Mouse (Mus musculus) inflammation-experienced regulatory T-cells, adult 6 months (primary cell): ENCODE measurements around the gene A2m. TPM values are rescaled to one million over a fixed set of nuclear protein-coding genes. Genes with fewer than 3 reads are reported as not detected.

Experiments used
- ATAC-seq: one replicate; pipeline ENCODE4 v1.8.0; 2017
- polyA plus RNA-seq, 3 experiments: library from polyadenylated mRNA; unstranded; fragments of 100-300 nt; shearing (Covaris generic); gene quantifications; one replicate each; pipeline ENCODE4 v1.2.1; 2017

The A2m gene
- polyA plus RNA-seq = not detected

GRCm38 (mm10) chr6:121635076-121635475 is at the start of gene A2m:
Gene A2m, plus strand, starts transcription at chr6:121635376.
- ATAC-seq = no peak

DNA sequence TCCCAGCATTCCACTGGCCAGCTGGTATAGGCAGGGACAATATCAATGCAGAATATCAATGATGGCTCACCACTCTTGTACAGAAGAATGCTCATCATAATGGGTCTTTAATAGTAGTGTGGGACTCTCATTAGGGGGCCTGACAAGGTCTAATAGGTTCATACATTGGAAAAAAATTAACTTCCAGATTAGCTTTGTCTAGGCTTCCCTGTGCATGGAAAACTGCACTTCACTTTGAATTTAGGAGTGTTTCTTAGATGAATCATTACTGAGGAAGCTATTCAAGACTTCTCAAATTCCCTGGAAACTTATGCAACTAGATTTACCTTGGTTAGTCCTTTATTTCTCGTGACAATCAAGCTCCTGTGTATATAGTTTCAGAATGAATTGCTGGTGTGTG is 45.0 kb upstream of the A2m start:
- no peak for ATAC-seq

DNA sequence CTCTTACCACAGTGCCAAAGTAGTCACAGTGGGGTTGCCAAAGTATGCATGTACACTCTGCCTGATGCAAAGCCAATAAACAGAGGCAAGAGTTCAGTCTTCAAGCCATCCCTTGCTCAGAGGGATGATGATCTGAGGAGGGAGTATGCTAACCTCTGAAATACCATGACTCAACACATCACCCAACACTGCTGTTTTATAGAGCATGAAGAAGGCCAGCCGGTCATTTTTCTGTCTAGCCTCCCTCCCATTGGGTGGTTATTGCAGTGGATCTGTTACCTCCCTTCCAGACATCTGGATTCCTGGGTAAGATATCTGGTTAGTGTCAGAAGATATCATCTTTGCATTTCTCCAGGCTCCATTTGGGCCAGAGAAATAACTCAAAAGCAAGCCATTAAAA is 34.2 kb upstream of the A2m start:
- no peak for ATAC-seq

DNA sequence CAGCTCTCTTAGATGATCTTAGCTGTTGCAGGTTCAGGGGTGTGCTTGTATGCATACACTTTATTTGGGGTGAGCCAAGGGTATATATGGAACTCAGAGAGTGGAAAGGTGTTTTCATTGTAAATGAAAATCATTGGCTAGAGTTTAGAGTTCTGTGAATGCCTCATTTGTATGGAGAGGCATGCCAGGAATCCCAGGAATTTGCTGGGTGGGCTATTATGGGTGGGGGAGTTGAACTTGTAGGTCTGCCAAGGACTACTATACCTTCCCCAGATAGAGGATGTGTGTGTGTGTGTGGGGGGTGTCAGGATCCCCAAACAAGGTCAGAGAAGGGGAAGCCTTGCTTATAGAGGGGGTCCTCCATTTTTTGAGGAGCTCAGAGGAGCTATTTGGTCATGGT is 27.3 kb upstream of the A2m start:
- no peak for ATAC-seq

DNA sequence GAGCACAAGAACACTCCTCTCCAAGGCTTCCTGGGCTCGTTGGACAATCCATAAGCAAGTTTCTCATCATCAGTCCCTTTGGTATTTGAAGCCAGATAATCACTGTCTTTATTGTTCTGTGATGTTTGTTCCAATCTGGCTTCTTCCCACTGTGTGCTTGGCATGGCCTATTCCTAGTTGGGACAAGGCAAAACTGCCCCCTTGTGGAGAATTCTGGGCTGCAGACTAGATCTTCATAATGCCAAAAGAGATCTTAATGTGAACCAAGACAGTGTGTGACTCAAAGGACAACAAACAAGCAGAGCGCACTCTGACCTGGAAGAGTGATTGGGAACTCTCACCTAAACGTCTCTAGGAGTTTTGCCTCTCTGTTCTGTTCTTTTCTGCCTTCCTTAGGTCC is 23.4 kb upstream of the A2m start:
- no peak for ATAC-seq

DNA sequence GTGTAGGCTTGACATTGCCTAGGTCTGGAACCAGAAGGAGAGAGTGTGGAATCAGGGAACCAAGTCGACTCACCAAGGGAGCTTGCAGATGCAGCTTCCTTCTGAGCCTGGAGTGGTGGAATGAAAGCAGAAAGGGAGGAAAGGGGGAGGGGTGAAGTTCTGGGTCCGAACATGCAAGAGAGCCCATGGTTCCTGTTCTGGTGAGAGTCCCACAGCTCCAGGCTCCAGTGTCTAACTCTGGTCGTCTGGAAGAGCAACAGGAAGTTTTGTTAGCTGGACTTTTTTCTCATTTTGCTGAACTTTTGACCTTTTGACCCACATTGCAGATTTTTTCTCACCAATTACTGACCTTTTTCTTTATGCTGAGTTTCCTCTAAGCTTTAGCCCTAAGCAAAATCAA is 17.7 kb upstream of the A2m start:
- no peak for ATAC-seq

- no peak for ATAC-seq
Measured at GRCm38 (mm10) chr6:121622525-121622924, 12.7 kb upstream of the A2m start.

DNA sequence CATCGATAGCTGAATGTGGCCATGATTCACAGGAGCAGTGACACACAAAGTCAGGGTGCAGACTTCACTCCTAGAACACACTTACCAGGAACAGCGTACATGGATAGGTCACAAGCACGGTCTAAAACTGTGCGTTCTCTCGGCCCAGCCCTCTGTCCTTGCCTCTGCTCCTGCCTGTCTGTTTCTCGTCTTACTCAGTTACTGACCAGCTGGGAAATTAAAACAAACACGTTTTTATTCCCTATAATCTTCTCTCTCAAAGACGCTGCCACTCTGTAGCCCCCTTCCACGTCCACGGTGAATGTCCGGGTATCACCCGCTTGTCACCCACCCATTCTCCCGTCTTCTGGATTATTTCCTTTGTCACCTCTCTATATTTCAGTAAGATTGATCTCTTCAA is 656 bp upstream of the A2m start:
- no peak for ATAC-seq

DNA sequence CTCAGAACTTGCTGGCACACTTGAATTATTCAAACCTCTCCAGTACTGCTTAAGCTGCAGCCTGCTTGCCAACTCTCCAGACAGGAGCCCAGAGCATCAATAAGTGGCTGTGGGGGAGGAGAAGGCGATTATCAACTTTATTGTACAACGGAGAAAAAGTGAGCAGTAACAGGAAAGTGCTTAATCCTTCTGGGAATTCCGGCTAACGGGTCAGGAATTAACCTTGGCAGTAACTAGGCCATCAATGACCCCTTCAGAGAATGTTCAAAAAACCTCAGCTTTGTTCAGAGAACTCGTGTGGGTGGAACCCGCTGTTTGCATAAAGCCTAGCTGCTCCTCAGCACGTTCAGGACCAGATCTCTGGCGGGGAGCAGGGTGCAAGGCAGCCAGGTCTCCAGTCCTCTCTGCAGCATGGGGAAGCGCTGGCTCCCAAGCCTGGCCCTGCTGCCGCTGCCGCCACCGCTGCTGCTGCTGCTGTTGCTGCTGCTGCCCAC is 749 bp downstream of the A2m start:
- ATAC-seq = no peak

DNA sequence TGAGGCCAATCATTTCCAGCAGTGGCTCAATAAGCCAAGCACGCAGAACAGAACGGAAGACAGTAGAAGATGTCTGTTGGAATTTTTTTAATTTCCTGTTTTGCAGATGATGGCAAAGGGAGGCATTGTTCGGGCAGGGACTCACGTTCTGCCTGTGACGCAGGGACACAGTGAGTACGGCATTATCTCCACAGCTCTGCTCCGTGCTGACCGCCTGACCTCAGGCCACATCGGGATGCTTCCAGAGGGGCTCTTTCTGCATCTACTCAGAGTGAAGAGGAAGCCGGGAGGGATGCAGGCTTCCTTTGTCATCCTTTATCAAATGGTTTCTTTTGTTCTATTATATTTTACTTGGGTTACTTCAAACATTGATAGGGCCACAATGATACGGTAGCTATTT is 13.3 kb downstream of the A2m start:
- no peak for ATAC-seq

Other genes with a start within 250 kb of the A2m start
- gene Iqsec3, start 161.7 kb upstream of the A2m start, polyA plus RNA-seq = not detected
- under 1 TPM in 1 of 3 experiments, not detected in 2; 0.12 TPM for gene Gm7298, start 97.6 kb downstream of the A2m start, polyA plus RNA-seq
- gene Mug1, start 203.2 kb downstream of the A2m start, polyA plus RNA-seq = not detected